Comparison of ENCODE assay signal across 18 mouse cellular contexts in the genomic region with DNA sequence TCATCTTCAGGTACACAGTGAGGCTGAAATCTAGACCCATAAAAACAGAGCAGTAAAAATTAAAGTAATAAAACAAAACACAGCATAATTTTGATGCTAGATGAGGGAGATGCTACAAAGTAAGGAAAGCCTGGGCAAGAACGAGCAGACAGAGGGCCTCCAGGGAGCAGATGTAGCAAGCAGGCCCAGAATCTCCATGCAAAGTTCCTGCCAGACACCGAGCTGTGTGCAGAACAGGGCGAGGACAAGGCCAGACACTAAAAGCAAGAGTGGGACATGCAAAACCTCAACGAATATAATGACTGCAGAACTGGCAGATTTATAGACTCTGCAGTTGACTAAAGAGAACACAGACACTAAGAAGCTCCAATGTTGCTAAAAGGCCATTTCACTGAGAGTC. TPM values are rescaled to one million over a fixed set of nuclear protein-coding genes. Genes with fewer than 3 reads are reported as not detected.
DNase-seq lines count a peak whose midpoint lies in the region; ATAC-seq lines count a peak whose summit lies in the region.
"Had no signal": no experiment of that assay in that cellular context is flagged by ENCODE, and none has a peak within 500 bp of the region (broad histone marks: within the 10 kb centered on the region; RNA-seq: fewer than 3 reads in every experiment).

No protein-coding gene starts in this region.

- H3K4me1 ChIP-seq in midbrain, embryonic 11.5 days (ENCODE audit: control insufficient read depth, insufficient read depth, low read length), result no peaks in the 10 kb centered on the region
- H3K4me1 ChIP-seq in midbrain, embryonic 16.5 days (ENCODE audit: control insufficient read depth, insufficient read depth, low read length), result no peaks in the 10 kb centered on the region
- H3K4me1 ChIP-seq: embryonic facial prominence, embryonic 12.5 days; forebrain, embryonic 12.5 days; hindbrain, embryonic 10.5 days had no signal

- H3K36me3 ChIP-seq in midbrain, embryonic 11.5 days (ENCODE audit: control insufficient read depth, insufficient read depth, low read length), result no peaks in the 10 kb centered on the region; the same call in 1 of the 2 replicates
- H3K36me3 ChIP-seq in midbrain, embryonic 16.5 days (ENCODE audit: control insufficient read depth, insufficient read depth, low read length), result peaks cover 9% of the 10 kb centered on the region

- no peak for ATAC-seq in midbrain, embryonic 11.5 days (ENCODE audit: low FRiP score)
- no peak for ATAC-seq in midbrain, embryonic 16.5 days
- ATAC-seq: forebrain, embryonic 16.5 days; intestine, embryonic 15.5 days had no signal

- WGBS in midbrain, embryonic 11.5 days, result 90% methylated on average over 4 of the region's 4 CpGs
- WGBS in midbrain, embryonic 16.5 days, result 97% methylated on average over 4 of the region's 4 CpGs

- H3K27ac ChIP-seq in midbrain, embryonic 11.5 days (ENCODE audit: low read depth, low read length), result no peak overlapping the region
- no peak overlapping the region for H3K27ac ChIP-seq in midbrain, embryonic 16.5 days (ENCODE audit: low read length)
- H3K27ac ChIP-seq: embryonic facial prominence, embryonic 12.5 days; forebrain, embryonic 12.5 days; hindbrain, embryonic 10.5 days; hindbrain, embryonic 14.5 days; intestine, embryonic 15.5 days had no signal

- no peak overlapping the region for H3K4me2 ChIP-seq in midbrain, embryonic 11.5 days
- H3K4me2 ChIP-seq in midbrain, embryonic 16.5 days (ENCODE audit: low read length), result no peak overlapping the region
- H3K4me2 ChIP-seq: embryonic facial prominence, embryonic 12.5 days; forebrain, embryonic 12.5 days; heart, embryonic 12.5 days; hindbrain, embryonic 14.5 days; intestine, embryonic 15.5 days had no signal

- no peaks in the 10 kb centered on the region for H3K27me3 ChIP-seq in midbrain, embryonic 11.5 days (ENCODE audit: control insufficient read depth, insufficient read depth, low read length)
- H3K27me3 ChIP-seq in midbrain, embryonic 16.5 days (ENCODE audit: control insufficient read depth, insufficient read depth, low read depth, low read length), result no peaks in the 10 kb centered on the region
- H3K27me3 ChIP-seq: embryonic facial prominence, embryonic 12.5 days; forebrain, embryonic 12.5 days; heart, embryonic 12.5 days; intestine, embryonic 15.5 days had no signal

- no peak overlapping the region for H3K4me3 ChIP-seq in midbrain, embryonic 11.5 days (ENCODE audit: low read depth, low read length)
- no peak overlapping the region for H3K4me3 ChIP-seq in midbrain, embryonic 16.5 days (ENCODE audit: low read depth, low read length)
- H3K4me3 ChIP-seq: embryonic facial prominence, embryonic 12.5 days; forebrain, embryonic 12.5 days; heart, embryonic 12.5 days; hindbrain, embryonic 10.5 days; intestine, embryonic 15.5 days had no signal

- intact Hi-C loops in gastrocnemius, postnatal 14 days (cut with DNase I; ENCODE audit: low total_unique reads), result no loop called here

- DNase-seq in adrenal gland, postnatal 36 days, result peak; percentile 33 to 46
- DNase-seq in adrenal gland, postnatal 25 days, result no peak
- peak; percentile 35 for DNase-seq in midbrain, embryonic 11.5 days (ENCODE audit: low spot score, missing footprints)
- DNase-seq in gastrocnemius, postnatal 14 days, result peak; percentile 18
- DNase-seq in spleen, postnatal 10 days (ENCODE audit: low spot score in 2 of 2), result no peak
- DNase-seq: cerebellum, adult 11 months; cerebellum, adult 8-10 months; cerebellum, postnatal 14 days; embryo, embryonic 11 days; kidney, adult 18-20 months had no signal

- H3K9me3 ChIP-seq in midbrain, embryonic 11.5 days (ENCODE audit: control insufficient read depth, low read length), result no peaks in the 10 kb centered on the region
- no peaks in the 10 kb centered on the region for H3K9me3 ChIP-seq in midbrain, embryonic 16.5 days (replicated peaks; ENCODE audit: control insufficient read depth, low read length, poor library complexity, severe bottlenecking)
- H3K9me3 ChIP-seq: embryonic facial prominence, embryonic 12.5 days; forebrain, embryonic 12.5 days; heart, embryonic 12.5 days; hindbrain, embryonic 10.5 days; intestine, embryonic 15.5 days had no signal

- H3K9ac ChIP-seq in midbrain, embryonic 11.5 days (ENCODE audit: low read length), result no peak overlapping the region
- H3K9ac ChIP-seq in midbrain, embryonic 16.5 days (ENCODE audit: low read depth, low read length), result no peak overlapping the region
- H3K9ac ChIP-seq: embryonic facial prominence, embryonic 12.5 days; forebrain, embryonic 12.5 days; heart, embryonic 12.5 days; hindbrain, embryonic 14.5 days; intestine, embryonic 15.5 days had no signal

RNA-seq across cellular contexts. Expression of a gene that starts 38.9 kb away (rescaled TPM):
- total RNA-seq in adrenal gland, postnatal 36 days (2021), result 100 to 1,000 TPM; 105 to 126 TPM
- total RNA-seq in adrenal gland, postnatal 25 days (2021), result 107 and 137 TPM in 2 replicates
- 52.3 and 53.6 TPM in 2 replicates for polyA plus RNA-seq in midbrain, embryonic 11.5 days (2014; fragmentation: Nextera tagmentation; extraction: Ambion mirVana)
- polyA plus RNA-seq in midbrain, embryonic 16.5 days (2015; fragmentation: Nextera tagmentation; extraction: Ambion mirVana), result 56.7 and 57.0 TPM in 2 replicates
- 10 to 100 TPM; 55.3 to 58.6 TPM for total RNA-seq in gastrocnemius, postnatal 14 days (2021)

Comparison
In these comparisons a context has a peak if more than half of its experiments do, and no peak if none do; other contexts are left out.
1. DNase-seq: peak in adrenal gland, postnatal 36 days (2 of 2), midbrain, embryonic 11.5 days (single experiment) and gastrocnemius, postnatal 14 days (single experiment); none in adrenal gland, postnatal 25 days (single experiment) and spleen, postnatal 10 days (0 of 2).